Mouse (Mus musculus) right cerebral cortex, postnatal 10 days (tissue): ENCODE results near the gene Actn3.
"Not testable (repeated sequence)": the region's sequence is repeated elsewhere in the genome, so short reads cannot be mapped to it uniquely, and the experiment has no call there.

Source experiments
- DNase-seq, 2 experiments: peaks; one replicate each; pipeline ENCODE4 v3.0.0; 2021; ENCODE audit warnings: low spot score in 2 of 2

Gene Actn3

DNA sequence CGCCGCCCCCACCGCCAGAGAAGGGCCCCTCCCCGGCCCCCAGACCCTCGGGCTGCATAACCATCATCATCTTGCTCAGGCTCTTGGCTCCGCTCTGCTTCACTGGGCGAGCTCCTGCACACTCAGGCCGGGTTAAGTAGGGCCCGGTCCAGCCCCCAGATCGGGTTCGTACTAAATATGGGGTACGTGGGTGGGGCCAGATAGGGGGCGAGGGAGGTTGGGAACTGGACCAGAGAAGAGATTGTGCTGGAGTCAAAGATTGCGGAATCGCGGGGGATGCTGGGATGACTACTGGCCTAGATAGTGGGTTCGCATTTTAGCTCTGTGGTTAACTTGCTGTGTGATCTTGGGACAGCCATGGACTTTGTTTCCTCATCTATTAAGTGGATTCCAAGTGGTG is at the start of gene Actn3:
Gene Actn3 (minus strand): TSS at position 125 of the 400 bp plus-strand sequence.
- DNase-seq = no peak

DNA sequence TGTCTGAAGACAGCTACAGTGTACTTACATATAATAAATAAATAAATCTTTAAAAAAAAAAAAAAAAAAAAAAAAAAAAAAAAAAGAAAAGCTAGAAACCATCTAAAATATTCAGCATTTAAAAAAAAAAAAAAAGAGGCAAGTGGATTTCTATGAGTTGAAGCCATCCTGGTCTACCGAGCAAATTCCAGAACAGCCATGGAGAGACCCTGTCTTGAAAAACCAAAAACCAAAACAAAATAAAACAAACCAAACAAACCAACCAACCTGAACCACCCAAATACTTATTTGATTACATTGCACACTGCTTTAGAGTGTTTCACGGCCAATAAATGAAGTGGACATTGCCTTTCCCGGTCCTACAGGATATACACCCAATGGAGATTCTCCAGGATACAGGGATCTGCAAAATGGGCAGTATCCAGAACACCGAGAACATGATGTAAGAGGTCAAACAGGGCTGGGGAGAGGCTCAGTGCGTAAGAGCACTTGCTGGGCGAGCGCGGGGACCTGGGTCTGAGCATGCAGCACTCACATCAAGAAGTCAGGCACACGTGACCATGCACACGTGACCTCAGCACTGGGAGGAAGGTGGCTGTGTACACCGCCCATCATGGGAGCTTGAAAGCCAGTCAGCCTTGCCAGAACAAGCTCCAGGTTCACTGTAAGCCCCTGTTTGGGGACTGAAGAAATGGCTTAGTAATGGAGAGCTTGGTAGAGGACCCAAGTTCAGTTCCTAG is 47.6 kb upstream of the Actn3 start:
- DNase-seq = no peak

GRCm38 (mm10) chr19:4919652-4920051 is 41.9 kb upstream of the Actn3 start:
- no peak for DNase-seq

DNA sequence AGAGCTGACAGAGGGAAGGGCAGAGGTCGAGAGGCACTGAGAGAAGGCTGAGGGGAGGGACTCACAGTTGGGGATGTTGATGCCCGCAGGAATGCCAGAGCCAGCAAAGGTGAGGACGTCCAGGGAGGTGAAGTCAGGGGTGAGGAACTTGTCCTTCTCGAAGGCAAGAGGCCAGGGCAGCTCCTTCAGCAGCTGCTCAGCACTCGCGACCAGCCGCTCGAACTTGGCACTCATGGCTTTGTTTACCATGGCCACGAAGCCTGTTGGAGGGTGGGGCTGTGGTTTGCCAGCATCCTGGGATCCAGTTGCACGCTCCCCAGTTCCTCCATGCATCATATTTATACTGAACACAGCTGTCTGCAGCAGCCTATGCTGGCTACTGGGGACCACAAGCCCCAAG is 39.1 kb upstream of the Actn3 start:
- no peak for DNase-seq

- DNase-seq = no peak
These were observed 38.4 kb upstream of the Actn3 start for GRCm38 (mm10) chr19:4915924-4916603.

DNA sequence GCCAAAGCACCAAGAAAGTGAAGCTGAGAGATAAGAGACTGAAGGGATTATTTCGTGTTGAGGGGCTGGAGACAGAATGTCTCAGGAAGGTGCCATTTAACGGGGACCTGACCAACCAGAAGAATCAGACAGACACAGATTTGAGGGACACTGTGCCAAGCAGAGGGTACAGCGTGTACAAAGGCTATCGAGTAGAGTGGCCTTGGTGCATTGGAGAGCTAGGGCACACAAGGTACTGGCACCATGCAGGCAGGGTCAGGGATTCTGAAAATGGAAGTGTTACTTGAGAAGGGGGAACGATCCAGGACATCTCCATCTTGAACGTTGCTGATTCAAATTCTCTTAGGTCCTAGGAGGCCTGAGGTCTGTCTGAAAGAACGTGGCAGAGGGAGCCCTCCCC is 31.7 kb upstream of the Actn3 start:
- DNase-seq = no peak

- no peak for DNase-seq
These were observed 30.4 kb upstream of the Actn3 start for GRCm38 (mm10) chr19:4908107-4908506.

DNA sequence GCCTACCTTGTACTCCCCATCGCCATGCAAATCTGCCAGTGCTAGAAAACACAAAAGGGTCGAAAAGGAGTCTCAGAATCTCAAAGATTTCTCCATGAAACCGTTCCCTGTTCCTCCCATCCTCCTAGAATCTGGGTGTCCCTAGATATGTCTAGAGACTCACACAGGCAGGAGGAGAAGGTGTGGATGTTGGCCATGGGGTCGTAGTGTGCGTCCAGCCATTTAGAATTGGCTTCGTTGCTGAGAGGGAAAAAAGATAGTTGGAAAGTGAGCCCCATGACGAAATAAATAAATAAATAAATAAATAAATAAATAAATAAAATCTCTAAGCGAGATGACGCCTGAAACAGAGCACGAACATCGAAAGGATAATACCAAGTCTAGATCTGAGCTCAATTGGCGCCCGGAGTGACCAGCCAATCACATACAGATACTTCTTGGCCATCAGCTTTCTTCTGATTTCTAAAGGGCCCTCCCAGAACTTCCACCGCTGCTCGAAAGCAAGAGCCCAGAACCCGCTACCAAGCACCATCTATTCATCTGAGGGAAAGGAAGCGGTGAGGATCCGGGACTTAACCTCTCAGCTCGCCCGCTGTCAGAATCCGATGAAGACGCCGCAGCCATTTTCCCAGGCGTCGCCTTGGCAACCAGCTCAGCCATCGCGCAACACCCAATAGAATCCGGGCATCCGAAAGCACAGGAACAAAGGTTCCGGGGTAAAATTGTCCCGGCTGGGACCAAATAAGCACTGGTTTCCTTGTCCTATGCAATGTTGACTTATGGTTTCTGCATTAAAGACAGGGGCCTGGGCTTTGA is 28.5 kb upstream of the Actn3 start, which contains the start of gene Bbs1:
Gene Bbs1 (minus strand): TSS at position 650 of the 816 bp plus-strand sequence.
- peak; percentile 91 for DNase-seq

- no peak for DNase-seq
These were observed 22.2 kb upstream of the Actn3 start for GRCm38 (mm10) chr19:4899888-4900287.

DNA sequence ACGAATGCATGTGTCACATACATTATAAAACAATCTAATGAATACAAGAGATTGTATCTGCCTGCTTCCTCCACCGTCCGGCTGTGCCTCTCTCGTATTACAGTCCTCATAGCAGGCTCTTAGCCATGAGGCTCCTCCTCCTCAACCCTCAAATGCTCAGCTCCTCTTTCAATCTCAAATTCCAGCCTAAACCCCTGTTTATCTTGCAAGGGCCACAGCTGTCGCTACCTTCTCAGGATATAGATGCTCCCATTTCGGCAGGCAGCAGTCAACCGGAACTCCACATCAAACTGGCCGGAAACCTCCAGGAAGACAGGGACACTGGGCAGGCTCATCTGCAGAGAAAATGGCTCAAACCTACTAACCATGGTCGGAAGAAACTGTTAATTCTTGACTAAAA is 21.3 kb upstream of the Actn3 start:
- no peak for DNase-seq

DNA sequence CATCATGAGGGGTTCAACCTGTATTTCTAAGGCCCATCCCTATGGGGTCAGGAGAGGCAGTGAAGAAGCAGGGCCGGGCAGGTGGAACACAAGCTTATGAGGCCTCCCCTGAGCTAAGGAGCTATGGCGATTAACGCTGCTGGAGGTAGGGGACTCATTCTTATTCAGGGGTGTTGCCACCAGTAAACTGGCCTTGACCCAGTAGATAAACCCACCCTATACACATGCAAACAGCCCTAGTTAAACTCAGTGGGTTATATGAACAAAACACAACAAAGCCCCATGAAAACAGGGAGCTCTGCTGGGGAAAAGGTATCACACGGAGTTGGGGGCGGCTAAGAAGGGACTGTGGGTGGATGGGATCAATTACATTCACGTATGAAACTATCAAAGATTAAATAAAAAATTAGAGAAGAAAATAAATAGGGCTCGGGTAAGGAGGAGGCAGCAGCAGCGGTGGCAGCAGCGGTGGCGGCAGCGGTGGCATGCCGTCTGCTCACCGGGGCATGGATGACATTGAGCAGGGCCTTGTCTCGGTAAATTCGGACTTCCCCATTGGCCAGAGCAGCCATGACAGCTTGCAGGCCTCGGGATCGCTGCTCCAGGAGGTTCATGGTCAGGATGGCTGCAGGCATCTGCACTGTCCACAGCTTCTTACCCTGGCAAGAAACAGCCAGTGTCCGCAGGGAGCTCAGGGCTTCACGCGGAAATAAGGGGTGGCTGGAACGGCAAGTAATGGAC is 19.2 kb upstream of the Actn3 start:
- no peak for DNase-seq

DNA sequence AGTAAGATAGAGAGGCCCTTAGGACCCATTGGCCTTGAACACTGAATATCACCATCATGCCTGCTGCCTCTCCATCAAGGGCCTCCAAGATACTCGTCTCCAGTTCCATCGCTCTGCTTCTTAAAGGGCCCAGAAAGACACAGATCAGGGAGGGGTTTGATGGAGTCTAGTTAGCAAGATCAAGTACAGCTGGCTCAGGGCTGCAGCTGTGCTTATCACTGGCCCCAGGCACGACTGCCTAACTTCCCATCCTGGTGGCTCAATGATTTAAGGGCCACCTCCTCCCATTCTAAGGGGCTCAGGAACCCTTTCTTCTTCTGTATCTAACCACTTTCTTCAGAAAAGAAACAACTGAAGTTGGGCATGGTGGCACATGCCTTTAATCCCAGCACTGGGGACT is 14.1 kb upstream of the Actn3 start:
- DNase-seq = no peak

DNA sequence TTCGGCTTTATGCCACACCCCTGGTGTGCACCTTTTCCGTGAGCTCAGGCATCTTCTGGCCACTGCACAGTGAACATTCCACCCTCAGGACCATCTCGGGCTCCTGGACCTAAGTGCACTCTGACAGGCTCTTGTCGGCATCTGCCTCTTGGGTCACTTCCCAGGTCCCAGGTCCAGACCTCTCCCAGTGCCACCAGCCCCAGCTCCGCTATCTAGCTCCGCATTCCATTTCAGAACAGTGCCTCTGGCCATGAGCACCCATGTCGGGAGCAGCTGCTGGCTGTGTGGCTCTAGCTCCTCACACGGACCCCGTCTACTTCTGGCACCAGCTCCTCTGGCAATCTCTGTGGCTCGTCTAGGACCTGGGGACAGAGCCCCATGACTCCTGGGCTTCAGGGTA is 12.1 kb upstream of the Actn3 start:
- no peak for DNase-seq

DNA sequence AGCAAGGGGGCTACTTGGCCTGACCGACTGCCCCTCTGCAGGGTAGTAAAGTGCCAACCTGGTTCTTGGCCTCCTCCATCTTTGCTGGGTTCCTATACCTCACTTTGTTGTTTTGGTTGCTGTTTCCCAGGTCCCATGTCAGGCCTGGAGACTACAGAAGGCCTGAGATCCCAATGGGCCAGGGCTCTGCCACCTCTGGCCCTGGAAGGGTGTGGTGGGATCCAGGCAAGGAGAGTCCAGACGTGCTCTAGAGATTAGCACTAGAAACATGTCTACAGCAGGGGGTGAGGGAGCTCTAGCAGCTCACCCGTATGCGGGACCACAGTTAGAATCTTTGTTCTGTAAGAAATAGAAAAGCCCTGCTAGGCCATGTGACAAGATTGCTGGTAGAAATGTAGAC is 6.3 kb upstream of the Actn3 start:
- DNase-seq = no peak

DNA sequence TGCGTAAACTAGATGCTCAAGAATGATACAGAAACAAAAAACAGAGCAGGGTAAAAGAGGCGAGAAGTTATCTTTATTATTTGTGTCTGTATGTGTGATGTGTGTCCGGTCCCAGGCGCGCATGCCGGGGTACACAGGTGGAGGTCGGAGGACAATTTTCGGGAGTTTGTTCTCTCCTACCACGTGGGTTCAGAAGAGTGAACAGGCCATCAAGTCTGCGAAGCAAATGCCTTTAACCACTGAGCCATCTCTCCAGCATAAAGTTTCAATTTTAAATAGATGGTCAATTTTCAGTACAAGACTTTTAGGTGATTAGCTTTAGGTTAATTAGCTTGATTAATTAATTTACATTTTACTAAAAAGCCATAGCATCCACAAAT is 1.6 kb upstream of the Actn3 start:
- DNase-seq = no peak

DNA sequence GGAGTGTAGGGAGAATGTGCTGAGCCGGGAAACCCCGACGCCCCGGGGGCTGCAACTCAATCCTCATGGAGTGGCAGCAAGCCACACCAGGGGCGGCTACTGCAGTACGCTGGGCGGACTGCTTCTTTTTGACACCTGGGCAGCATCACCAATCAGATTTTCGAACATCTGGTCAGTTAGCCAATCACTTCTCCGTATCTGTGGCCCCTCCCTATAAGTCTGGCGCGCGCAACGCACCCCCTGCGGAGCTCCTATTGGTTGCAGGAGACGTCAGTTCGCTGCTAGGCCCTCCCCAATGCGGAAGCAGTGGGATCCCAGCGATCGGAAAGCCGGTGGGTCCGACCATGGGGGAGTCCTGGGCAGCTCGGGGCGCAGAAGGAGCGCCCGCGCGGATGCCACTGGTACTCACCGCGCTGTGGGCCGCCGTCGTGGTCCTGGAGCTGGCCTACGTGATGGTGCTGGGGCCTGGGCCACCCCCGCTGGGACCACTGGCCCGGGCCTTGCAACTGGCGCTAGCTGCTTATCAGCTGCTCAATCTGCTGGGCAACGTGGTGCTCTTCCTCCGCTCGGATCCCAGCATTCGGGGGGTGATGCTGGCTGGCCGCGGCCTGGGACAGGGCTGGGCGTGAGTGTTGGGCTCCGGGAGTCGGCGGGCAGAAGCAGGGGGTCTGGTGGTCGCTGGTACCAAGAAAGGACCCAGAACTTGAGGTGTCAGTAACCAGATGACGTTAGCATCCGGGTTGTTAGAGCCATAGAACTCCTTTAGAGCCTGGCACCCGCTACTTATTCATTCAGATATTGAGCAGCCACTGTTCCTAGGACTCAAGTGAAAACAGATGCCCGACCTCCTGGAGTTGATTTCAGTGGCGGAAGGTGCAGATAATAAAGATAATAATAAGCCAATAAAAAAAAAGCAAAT is 955 bp upstream of the Actn3 start, which contains the start of gene Zdhhc24:
Gene Zdhhc24 (plus strand): TSS at position 264 of the 919 bp plus-strand sequence.
- peak; percentile 97 for DNase-seq

- no peak for DNase-seq
These were observed 954 bp downstream of the Actn3 start for GRCm38 (mm10) chr19:4876755-4877154.

DNA sequence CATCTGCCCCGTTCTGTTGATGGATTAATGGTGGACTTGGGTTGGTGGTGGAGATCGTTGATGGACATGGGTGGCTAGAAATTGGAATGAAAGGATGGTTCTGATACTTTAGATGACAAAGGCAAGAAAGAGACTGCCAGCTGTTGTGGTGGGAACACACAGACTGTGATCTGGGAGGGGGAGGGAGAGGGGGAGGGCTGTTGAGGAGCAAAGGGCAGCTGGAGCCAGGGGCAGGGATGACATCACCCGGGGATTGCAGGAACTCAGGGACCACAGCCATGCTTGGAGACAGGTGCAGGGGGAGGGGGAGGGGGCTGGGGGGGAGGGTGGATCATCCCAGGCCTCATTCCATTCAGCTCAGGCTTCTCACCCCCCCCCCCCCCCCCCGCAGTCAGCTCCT is 1.5 kb downstream of the Actn3 start:
- no peak for DNase-seq

DNA sequence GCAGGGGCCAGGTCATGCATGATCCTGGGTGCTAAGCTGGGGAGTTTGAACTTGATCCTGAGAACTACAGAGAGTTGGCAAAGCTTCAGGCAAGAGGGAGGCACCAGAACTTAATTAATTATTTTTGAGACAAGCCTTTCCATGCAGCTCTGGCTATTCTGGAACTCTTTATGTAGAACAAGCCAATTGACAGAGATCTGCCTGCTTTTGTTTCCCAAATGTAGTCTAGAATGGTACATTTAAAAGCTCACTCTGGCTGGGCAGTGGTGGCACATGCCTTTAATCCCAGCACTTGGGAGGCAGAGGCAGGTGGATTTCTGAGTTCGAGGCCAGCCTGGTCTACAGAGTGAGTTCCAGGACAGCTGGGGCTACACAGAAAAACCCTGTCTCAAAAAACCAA is 3.1 kb downstream of the Actn3 start:
- DNase-seq = not testable (repeated sequence)

DNA sequence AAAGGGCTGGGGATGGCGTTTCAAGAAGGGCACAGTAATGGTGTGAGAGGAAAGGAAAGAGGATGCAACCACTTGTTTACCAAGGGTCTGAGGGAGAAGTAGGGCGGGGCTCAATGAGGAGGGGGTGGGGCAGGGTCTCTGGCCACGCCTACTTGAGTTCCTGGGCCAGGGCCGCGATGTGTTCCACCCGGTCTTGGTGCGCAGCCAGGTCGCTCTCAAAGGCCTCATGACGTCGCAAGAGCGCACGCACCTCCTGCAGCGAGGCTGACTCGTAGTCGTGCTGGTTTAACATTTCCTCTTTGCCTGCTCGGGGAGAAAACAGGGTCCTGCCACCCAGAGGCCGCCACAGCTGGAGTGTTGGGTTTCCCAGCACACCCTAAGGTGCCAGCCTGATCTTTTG is 12.6 kb downstream of the Actn3 start:
- no peak for DNase-seq

- DNase-seq = no peak
These were observed 14.7 kb downstream of the Actn3 start for GRCm38 (mm10) chr19:4863048-4863447.
